Mouse (Mus musculus) megakaryocyte, adult 5-6 weeks (primary cell): Measurements from ENCODE around the gene Defa36. TPM values are rescaled to one million over a fixed set of nuclear protein-coding genes. Genes with fewer than 3 reads are reported as not detected.
"Not testable (repeated sequence)": the region's sequence is repeated elsewhere in the genome, so short reads cannot be mapped to it uniquely, and the experiment has no call there.

Experiments
- ATAC-seq: 2 replicates; pipeline ENCODE4 v1.8.0; 2016; ENCODE audit warnings: mild to moderate bottlenecking, inconsistent platforms; ENCODE audit not compliant: poor library complexity, severe bottlenecking
- total RNA-seq, 2 experiments: library from RNA; stranded (forward) in 1 of 2; stranded (reverse) in 1 of 2; fragments of 153-499, 151-499 nt in 1 of 2; fragments of 221-1000, 200-1000 nt in 1 of 2; gene quantifications; 2 replicates each; pipeline versions ENCODE4 v1.2.3 to v1.2.4; 2015 to 2017

Gene Defa36
- not detected in 2 replicates for total RNA-seq (2015)
- total RNA-seq (2017), result not detected in 2 replicates

DNA sequence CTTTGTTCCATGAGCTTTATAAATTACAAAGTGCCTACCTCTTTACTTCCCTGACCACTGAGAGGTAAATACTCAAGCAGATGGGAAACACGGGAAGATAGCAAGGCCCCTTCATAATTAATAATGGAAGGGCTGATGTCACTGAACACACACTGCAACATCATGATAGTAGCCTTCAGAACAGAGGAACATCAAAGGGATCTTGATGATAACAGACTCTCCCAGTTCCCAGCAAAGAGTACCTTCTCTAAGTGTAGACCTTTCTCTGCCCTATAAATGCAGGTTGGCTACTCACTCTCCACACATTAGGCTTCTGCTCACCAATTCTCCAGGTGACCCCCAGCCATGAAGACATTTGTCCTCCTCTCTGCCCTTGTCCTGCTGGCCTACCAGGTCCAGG, at the start of gene Defa36:
Gene Defa36, plus strand, starts transcription at position 301 of the 400 bp plus-strand sequence.
- not testable (repeated sequence) for ATAC-seq

DNA sequence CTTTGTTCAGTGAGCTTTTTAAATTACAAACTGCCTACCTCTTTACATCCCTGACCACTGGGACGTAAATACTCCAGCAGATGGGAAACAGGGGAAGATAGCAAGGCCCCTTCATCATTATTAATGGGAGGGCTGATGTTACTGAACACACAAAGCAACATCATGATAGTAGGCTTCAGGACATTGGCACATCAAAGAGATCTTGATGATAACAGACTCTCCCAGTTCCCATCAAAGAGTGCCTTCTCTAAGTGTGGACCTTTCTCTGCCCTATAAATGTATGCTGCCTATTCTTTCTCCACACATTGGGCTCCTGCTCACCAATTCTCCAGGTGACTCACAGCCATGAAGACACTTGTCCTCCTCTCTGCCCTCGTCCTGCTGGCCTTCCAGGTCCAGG, 49.0 kb upstream of the Defa36 start, which contains the start of gene Defa2:
Gene Defa2, plus strand, starts transcription at position 301 of the 400 bp plus-strand sequence.
- ATAC-seq, result not testable (repeated sequence)

DNA sequence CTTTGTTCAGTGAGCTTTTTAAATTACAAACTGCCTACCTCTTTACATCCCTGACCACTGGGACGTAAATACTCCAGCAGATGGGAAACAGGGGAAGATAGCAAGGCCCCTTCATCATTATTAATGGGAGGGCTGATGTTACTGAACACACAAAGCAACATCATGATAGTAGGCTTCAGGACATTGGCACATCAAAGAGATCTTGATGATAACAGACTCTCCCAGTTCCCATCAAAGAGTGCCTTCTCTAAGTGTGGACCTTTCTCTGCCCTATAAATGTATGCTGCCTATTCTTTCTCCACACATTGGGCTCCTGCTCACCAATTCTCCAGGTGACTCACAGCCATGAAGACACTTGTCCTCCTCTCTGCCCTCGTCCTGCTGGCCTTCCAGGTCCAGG, 35.7 kb upstream of the Defa36 start, which contains the start of gene Defa33:
Gene Defa33, plus strand, starts transcription at position 301 of the 400 bp plus-strand sequence.
- ATAC-seq, result not testable (repeated sequence)

DNA sequence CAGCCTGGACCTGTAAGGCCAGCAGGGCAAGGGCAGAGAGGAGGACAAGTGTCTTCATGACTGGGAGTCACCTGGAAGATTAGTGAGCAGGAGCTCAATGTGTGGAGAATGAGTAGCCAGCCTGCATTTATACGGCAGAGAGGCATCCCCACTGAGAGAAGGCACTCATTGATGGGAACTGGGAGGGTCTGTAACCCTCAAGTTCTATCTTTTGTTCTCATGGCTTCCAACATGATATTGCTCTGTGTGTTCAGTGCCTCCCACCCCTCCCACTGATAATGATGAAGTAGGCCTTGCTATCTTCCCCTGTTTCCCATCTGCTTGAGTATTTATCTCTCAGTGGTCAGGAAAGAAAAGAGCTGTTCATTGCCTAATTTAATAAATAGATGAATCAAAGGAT, 29.2 kb downstream of the Defa36 start, which contains the start of gene Gm7849:
Gene Gm7849, minus strand, starts transcription at position 101 of the 400 bp plus-strand sequence.
- not testable (repeated sequence) for ATAC-seq

Other genes starting within 250 kb of the Defa36 start
- not detected in 2 replicates for gene Defa31, start 235.8 kb upstream of the Defa36 start, total RNA-seq (2015)
- not detected in 2 replicates for gene Defa31, start 235.8 kb upstream of the Defa36 start, total RNA-seq (2017)
- gene Gm15293, start 225.8 kb upstream of the Defa36 start, total RNA-seq (2015), result not detected in 2 replicates
- not detected in 2 replicates for gene Gm15293, start 225.8 kb upstream of the Defa36 start, total RNA-seq (2017)
- gene Gm15292, start 177.7 kb upstream of the Defa36 start, total RNA-seq (2015), result not detected in 2 replicates
- not detected in 2 replicates for gene Gm15292, start 177.7 kb upstream of the Defa36 start, total RNA-seq (2017)
- not detected in 2 replicates for gene Defa27, start 111.9 kb upstream of the Defa36 start, total RNA-seq (2015)
- not detected in 2 replicates for gene Defa27, start 111.9 kb upstream of the Defa36 start, total RNA-seq (2017)
- gene Defa29, start 100.4 kb upstream of the Defa36 start, total RNA-seq (2015), result not detected in 2 replicates
- not detected in 2 replicates for gene Defa29, start 100.4 kb upstream of the Defa36 start, total RNA-seq (2017)
- gene Defa2, start 48.9 kb upstream of the Defa36 start, total RNA-seq (2015), result not detected in 2 replicates
- not detected in 2 replicates for gene Defa2, start 48.9 kb upstream of the Defa36 start, total RNA-seq (2017)
- not detected in 2 replicates for gene Defa33, start 35.6 kb upstream of the Defa36 start, total RNA-seq (2015)
- not detected in 2 replicates for gene Defa33, start 35.6 kb upstream of the Defa36 start, total RNA-seq (2017)
- not detected in 2 replicates for gene Gm7849, start 29.1 kb downstream of the Defa36 start, total RNA-seq (2015)
- not detected in 2 replicates for gene Gm7849, start 29.1 kb downstream of the Defa36 start, total RNA-seq (2017)
- not detected in 2 replicates for gene Defa20, start 81.8 kb downstream of the Defa36 start, total RNA-seq (2015)
- not detected in 2 replicates for gene Defa20, start 81.8 kb downstream of the Defa36 start, total RNA-seq (2017)
- not detected in 2 replicates for gene Defa32, start 101.6 kb downstream of the Defa36 start, total RNA-seq (2015)
- not detected in 2 replicates for gene Defa32, start 101.6 kb downstream of the Defa36 start, total RNA-seq (2017)
- gene Defa37, start 138.0 kb downstream of the Defa36 start, total RNA-seq (2015), result not detected in 2 replicates
- not detected in 2 replicates for gene Defa37, start 138.0 kb downstream of the Defa36 start, total RNA-seq (2017)
- gene Defa28, start 155.6 kb downstream of the Defa36 start, total RNA-seq (2015), result not detected in 2 replicates
- gene Defa28, start 155.6 kb downstream of the Defa36 start, total RNA-seq (2017), result not detected in 2 replicates
- gene Gm7861, start 167.1 kb downstream of the Defa36 start, total RNA-seq (2015), result not detected in 2 replicates
- not detected in 2 replicates for gene Gm7861, start 167.1 kb downstream of the Defa36 start, total RNA-seq (2017)
- gene Defa26, start 190.8 kb downstream of the Defa36 start, total RNA-seq (2015), result not detected in 2 replicates
- not detected in 2 replicates for gene Defa26, start 190.8 kb downstream of the Defa36 start, total RNA-seq (2017)
- not detected in 2 replicates for gene Defa17, start 228.4 kb downstream of the Defa36 start, total RNA-seq (2015)
- not detected in 2 replicates for gene Defa17, start 228.4 kb downstream of the Defa36 start, total RNA-seq (2017)
- gene Defa34, start 238.4 kb downstream of the Defa36 start, total RNA-seq (2015), result not detected in 2 replicates
- gene Defa34, start 238.4 kb downstream of the Defa36 start, total RNA-seq (2017), result not detected in 2 replicates